Mouse (Mus musculus) Muller cell, postnatal 12 days (primary cell): Measurements from ENCODE around the gene Prdm2.

ENCODE experiments used
- DNase-seq: peaks from one replicate; pipeline ENCODE4 v3.0.0-alpha.2; 2015; ENCODE audit errors: inconsistent ontology term

Gene Prdm2

GRCm38 (mm10) chr4:143106971-143107370 is 105.8 kb downstream of the Prdm2 start:
- DNase-seq: no peak

DNA sequence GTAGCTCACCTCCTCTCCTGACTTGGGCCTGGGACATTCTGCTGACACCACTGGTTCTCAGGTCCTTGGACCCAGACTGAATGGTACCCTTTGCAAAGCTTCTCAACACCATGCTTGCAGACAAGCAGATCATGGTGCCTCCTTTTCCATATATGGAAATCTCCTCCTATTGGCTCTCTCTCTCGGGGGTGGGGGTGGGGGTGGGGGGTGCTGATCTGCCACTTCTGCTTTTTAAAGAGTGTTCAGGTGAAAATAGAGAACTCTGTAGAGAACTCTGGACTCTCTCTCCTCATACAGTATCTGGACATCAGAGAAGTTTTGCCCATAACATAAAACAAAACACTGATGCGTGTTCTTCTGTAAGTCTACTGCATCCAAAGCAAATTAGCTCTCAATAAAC is 106.2 kb downstream of the Prdm2 start:
- no peak for DNase-seq

- DNase-seq: no peak
These were observed 108.1 kb downstream of the Prdm2 start for GRCm38 (mm10) chr4:143104739-143105138.

DNA sequence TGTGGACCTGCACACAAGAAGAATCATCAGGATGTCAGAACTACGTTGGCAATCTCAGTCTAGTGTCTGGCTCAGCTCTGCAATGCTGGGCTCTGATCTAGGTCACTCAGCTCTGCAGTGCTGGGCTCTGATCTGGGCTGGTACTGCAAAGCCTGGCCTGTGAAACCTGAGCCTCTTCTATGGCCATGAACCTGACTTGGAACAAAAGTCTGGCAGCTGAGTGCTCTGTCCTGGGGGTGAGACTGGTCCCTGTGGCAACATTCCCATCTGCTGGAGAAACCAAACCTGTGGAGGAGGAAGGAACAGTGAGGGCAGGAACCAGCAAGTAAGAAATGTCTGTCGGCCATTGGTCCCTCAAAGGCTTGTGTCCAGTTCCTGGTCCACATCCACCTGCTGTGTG is 109.0 kb downstream of the Prdm2 start:
- no peak for DNase-seq

- no peak for DNase-seq
These were observed 112.6 kb downstream of the Prdm2 start for GRCm38 (mm10) chr4:143100157-143100556.

DNA sequence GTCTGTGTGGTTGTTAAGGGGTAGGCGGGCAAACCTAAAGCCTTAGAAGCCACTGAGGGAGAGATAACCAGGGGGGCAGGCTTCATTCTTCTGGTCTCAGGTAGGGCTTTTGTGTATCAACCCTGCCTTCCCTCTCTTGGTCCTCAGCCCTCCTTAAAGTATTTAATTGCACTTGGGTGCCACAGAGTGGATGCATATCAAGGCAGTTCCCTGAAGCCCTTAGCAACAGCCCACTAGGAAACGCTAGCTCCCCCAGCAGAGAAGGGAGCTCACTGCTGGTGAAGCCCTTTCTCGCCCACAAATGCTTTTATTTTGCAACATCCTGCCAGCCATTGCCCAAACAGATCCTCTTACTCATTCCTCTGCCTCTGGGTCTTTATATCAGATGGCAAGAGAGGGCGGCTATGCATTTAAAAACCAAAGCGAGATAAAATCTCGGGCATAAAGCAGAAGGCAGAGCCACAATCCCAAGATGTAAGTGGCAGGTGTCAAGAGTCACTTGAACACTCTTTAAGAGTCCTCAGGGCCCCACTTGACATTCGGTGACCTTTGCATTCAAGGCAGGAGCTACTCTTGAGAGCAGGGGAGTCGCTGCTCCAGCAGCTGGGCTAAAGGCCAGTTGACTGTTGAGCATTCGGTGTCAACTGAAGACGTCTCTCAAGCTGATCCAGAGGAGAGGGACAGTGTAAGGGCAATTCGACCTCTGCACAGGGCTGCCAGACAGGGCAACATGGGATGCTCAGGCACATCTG is 113.3 kb downstream of the Prdm2 start:
- no peak for DNase-seq

DNA sequence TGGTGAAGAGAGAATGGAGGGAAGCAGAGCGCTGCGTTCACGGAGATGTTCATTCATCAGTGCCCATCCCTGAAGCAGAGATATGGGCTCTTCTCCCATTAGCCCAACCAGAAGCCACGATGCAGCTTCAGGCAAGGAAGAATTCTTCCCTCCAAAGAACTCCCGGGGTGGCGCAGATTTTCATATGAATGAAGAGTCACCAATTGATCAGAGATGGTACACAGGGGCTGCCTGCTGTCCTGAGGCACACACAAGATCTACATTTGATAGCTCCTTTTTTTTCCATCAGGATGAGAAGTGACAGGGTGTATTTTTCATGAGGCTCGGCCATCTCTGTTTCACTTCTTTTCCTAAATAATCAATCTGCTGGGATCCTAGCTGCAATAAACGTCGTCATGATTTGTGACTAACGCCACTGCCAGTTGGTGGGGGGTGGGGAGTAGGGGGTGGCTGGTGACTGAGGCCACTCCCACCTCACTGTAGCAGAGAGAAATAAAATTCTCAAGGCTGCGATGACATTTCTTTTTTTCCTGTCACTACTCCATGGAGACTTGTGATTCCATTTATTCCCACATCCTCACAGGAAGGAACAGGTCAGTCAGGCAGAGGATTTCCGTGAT is 120.6 kb downstream of the Prdm2 start:
- DNase-seq: no peak

DNA sequence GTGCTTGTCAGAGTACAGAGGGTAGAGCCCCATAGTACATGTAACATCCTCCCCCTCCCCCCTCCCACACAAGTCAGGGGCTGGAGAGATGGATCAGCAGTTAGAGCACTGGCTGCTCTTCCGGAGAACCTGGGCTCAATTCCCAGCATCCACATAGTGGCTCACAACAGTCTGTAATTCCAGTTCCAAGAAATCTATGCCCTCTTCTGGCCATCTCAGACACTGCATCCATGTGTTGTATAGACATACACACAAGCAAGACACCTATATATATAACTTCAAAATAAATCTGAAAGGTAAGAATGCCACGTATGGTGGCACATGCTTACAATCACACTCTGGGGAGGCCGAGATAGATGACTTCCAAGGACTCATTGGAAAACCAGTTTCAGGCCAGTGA is 122.2 kb downstream of the Prdm2 start:
- no peak for DNase-seq

- DNase-seq: peak; percentile 34
These were observed 138.6 kb downstream of the Prdm2 start for GRCm38 (mm10) chr4:143074071-143074765.

DNA sequence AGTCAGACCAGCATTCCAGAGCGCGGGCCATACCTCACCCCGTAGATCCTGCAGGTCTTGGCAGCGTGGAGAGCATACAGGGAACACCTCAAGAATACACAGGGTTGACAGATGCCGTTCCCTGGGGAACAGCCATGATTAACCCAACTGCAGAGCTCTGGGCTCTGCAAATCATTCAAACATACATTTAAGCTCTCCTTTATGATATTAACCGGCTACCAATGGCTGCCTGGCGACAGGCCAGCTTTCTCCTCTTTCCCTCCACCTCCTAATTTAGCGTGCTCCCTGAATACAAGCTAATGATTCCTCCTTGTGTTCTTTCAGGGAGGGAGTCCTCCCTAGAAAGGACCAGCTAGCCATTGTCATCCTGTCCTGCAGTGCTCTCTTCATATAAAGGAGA is 141.0 kb downstream of the Prdm2 start:
- no peak for DNase-seq

DNA sequence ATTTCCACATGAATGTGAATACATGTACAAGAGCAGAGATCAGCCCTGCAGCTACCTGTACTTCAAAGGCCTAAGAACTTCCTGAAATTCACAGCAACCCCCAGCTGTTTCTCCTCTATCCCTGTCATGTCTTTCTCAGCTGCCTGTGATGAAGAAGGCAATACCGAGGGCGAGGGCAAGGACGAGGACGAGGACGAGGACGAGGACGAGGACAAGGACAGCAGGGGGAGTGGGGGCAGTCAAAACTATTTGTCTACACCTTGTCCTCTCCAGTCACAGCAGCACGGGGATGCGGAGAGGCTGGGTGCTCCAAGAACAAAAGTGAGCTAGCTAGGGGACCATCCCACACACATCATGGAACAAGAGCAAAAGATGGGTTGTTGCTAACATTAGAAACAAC is 145.8 kb downstream of the Prdm2 start:
- DNase-seq: no peak

DNA sequence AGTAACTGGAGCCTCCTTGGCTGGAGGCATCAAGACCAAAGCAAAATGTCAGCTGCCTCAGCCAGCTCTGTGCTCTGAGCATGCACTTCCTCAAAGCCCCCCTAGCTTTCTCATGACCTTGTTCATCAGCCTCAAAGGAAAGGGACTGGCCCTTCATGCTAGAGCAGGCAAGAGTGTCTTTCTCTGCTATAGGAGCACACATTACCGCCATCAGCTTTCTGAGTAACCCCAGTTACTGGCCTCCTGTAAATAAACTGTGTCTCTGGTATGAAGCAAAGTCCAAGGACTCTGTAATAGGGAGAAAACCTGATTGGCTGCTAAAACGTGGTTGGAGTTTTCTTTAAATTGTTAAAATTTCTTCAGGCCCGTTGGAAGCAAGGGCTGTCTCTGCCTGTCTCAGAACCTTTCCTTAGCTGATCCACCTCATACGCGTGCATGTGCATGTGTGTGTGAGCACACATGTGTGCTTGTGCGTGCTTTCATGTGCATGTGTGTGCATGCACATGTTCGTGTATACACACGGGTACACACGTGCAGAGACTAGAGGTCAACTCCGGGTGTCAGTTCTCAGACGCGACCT is 153.9 kb downstream of the Prdm2 start:
- DNase-seq: no peak
